Mouse (Mus musculus): ENCODE data around the gene Ffar4.
A peak's percentile ranks its signal among the peaks of the same experiment; 100 is the strongest.

The Ffar4 gene

GRCm38 (mm10) chr19:38109506-38110242 lies 12.8 kb downstream of the Ffar4 start:
- DNase-seq = no peak

DNA sequence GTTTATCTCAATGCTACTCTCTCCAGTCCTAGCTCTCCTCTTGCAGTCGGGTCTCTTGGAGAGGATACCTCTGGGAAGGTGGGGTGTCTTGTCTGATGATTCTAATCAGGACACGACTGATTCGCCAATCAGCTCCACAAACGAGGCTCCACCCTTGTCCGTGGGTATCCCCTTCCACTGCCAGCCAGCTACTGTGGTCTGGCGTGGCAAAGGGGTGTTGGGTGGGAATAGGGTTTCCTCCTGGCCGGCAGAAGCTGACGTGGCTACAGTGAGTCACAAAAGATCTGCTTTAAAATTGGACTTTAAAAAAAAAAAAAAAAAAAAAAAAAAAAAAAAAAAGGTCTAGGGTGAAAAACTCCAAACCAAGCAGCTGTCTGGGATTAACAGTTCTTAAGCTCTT lies 14.2 kb downstream of the Ffar4 start:
- no peak for DNase-seq

DNA sequence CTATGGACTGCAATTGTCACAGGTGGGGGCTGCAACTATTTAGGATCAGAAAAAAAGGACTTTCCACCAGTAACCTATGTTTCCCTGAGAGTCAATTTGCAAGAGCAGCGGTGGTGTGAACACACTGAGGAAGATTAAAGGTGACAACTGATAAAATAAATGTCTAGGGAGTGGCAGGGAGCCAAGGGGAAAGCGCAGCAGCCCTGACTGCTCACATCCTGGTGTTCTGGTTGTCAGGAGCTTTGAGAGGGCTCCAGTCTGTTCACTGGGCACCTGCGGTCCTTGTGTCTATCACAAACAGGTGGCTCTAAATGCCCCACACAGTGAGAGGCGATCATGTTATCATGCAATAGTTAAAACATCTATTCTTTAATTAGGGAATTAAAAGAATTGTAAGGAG lies 15.7 kb downstream of the Ffar4 start:
- DNase-seq = no peak

DNA sequence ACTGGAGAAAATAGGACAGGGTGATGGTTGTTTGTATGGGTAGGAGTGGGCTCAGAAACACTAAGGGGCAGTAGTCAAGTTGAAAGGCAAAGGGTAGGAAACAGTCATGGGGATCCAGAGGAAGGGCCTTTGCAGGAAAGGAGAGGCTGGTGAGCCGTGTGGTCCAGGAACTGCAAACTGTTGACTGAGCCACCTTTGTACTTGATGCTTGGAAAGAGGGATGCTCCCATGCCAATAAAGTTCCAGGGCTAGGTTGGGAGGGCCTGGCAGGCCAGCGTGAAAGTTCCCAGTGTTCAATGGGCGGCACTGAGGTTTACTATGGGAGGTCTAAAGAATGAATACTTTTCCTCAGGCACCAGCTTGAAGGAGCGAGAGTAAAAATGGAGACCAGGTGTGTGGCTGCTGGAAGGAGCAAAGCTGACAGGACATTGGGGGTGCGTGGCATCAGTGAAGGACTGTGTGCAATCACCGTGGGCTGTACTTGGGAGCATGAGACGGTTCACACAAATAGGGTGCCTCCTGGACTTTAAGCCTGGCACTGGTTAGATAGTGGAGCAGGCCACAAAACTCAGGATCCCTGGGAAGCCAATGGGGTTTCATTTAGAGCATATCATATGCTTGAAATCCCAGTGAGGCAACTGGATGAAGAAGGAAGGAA lies 18.1 kb downstream of the Ffar4 start:
- no peak for DNase-seq

DNA sequence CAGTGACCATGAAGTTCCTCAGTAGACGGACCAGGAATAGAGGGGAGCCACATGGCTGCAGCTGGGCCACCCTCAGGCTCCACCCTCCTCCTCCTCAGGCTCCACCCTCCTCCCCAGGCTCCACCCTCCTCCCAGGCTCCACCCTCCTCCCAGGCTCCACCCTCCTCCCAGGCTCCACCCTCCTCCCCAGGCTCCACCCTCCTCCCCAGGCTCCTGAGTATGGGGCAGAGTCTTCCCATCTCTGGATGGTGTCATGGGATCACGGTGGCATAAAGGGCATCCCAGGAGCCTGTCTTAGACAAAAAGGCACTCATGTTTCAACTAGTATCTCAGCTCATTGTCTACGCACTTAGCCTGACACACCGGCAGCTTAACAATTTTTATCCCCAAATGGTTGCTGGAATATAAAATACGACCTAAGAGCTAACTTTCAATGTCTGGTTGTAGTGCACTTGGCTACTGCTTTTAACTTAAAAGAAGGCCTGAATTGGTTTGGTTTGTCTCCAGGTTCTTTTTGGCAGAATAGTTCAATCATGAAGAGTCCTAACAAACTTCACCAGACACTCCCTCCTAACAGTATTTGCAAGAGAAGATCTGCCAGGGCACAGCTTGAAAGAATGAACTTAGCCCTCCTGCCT lies 23.4 kb downstream of the Ffar4 start:
- DNase-seq = no peak

DNA sequence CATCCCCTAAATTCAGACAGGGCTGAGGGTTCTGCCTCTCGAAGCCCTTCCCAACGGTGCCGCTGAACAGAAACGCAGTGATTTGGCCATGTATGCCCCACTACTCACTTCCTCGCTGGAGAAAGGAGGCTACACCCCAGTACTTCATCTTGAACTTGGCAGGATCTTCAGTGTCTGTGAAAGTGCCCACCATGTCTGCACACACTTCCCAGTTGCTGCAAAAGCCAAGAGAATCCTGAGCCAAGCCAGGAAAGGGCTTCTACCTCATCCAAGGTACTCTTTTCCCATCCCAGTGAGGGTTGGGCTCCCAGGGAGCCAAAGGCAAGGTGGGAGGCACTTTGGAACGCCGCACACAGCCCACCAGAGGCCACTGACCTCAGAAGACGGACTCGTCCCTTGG lies 27.1 kb downstream of the Ffar4 start:
- DNase-seq = no peak

DNA sequence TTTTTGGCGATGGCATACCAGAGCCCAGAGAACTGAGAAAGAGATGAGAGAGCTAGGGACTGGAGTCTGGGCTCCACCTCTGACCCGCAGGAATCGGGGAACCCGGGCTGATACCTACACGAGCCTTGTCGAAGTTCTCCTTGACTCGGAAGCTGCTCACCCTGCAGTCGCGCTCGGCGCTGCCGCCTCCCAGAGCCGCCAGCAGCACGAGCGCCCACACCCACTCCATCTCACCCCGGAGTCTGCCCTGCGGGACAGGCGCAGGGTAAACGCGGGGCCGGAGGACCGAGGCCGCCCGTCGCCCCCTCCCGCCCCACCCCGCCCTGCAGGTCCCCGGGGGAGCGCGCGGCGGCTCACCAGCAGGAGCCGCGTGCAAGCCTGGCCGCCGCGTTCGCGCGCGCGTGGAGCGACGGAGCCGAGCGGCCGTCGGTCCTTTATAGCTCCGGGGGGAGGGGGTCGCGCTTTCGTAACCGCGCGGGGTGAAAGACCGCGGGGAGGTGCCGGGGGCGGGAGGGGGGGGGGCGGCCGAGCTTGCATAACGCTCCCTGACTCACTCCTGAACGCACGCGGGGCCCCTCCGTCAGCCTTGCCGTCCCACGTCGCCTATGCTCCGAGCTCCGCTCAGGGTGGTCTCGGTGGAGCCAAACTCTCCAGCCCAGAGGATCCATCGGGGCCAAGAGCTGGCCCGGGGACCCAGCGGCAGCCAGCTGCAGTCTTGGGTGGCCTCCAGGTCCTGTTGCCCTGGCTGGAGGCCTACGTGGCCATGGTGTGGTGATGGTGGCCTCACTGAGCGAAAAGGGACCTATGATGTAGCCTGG lies 27.7 kb downstream of the Ffar4 start:
- DNase-seq = peak; percentile 32 to 60

- no peak for DNase-seq
These were observed 28.3 kb downstream of the Ffar4 start, which contains the start of gene Rbp4 for GRCm38 (mm10) chr19:38125219-38125610. Gene Rbp4 (minus strand): TSS chr19:38125281.

- no peak for DNase-seq
These were observed 29.8 kb downstream of the Ffar4 start for GRCm38 (mm10) chr19:38126656-38127055.

- no peak for DNase-seq
These were observed 35.6 kb downstream of the Ffar4 start, which contains the start of gene Pde6c for GRCm38 (mm10) chr19:38132481-38132880. Gene Pde6c (plus strand): TSS chr19:38132781.

- DNase-seq = no peak
These were observed 37.1 kb downstream of the Ffar4 start for GRCm38 (mm10) chr19:38133986-38134385.

- DNase-seq = no peak
These were observed 37.9 kb downstream of the Ffar4 start for GRCm38 (mm10) chr19:38134806-38135205.

GRCm38 (mm10) chr19:38143540-38144271 lies 46.8 kb downstream of the Ffar4 start:
- no peak for DNase-seq

GRCm38 (mm10) chr19:38156243-38156642 lies 59.4 kb downstream of the Ffar4 start:
- DNase-seq = no peak

GRCm38 (mm10) chr19:38161648-38162354 lies 64.9 kb downstream of the Ffar4 start:
- DNase-seq = no peak

Data from kidney, postnatal 4 days (tissue).